Mouse (Mus musculus) ES-E14 (cell line): ENCODE results near the gene Slc4a2.

ENCODE experiments used
- CHD2 ChIP-seq: IDR thresholded peaks from 2 replicates; pipeline ENCODE4 v1.6.1; 2014; ENCODE audit warnings: mild to moderate bottlenecking, low read depth, low read length, inconsistent platforms
- HCFC1 ChIP-seq: IDR thresholded peaks from 2 replicates; pipeline ENCODE4 v1.6.1; 2012; ENCODE audit warnings: low read length, inconsistent platforms, borderline replicate concordance; ENCODE audit not compliant: insufficient read depth

- TF ChIP-seq HCFC1 (no peak), CHD2 (no peak)
Measured at GRCm38 (mm10) chr5:24424004-24424781, 556 bp downstream of the Slc4a2 start.
